Mouse (Mus musculus) CH12.LX (cell line): ENCODE data around the gene Zc3h18. TPM values are rescaled to one million over a fixed set of nuclear protein-coding genes. Genes with fewer than 3 reads are reported as not detected.

ENCODE experiments used
- DNase-seq: peaks from one replicate; pipeline ENCODE4 v3.0.0-alpha.2; 2013; ENCODE audit errors: extremely low read depth
- H3K27ac ChIP-seq: 2 replicates; pipeline ENCODE4 v1.5.1; 2012; ENCODE audit warnings: low read depth, mild to moderate bottlenecking, control low read depth, moderate library complexity; ENCODE audit not compliant: insufficient read depth
- H3K27me3 ChIP-seq: replicated peaks from 2 replicates; pipeline ENCODE3; 2012; ENCODE audit warnings: inconsistent platforms
- H3K36me3 ChIP-seq, 2 experiments: replicated peaks in 1 of 2; 2 replicates each; pipeline versions ENCODE3 to v1.6.1; 2012; ENCODE audit warnings: inconsistent platforms in 1 of 2, low read length in 1 of 2, mild to moderate bottlenecking in 1 of 2, mixed read lengths in 1 of 2, moderate library complexity in 1 of 2; ENCODE audit not compliant: control insufficient read depth in 1 of 2, insufficient read depth in 1 of 2
- H3K4me1 ChIP-seq, 2 experiments: 2 replicates each; pipeline ENCODE4 v1.6.1; 2012; ENCODE audit warnings: inconsistent platforms in 1 of 2, moderate library complexity in 1 of 2; ENCODE audit not compliant: insufficient read depth in 2 of 2, control insufficient read depth in 1 of 2
- H3K4me2 ChIP-seq: 2 replicates; pipeline ENCODE4 v1.6.1; 2012; ENCODE audit warnings: low read depth, mild to moderate bottlenecking, control low read depth; ENCODE audit not compliant: poor library complexity, insufficient read depth, severe bottlenecking
- H3K4me3 ChIP-seq, 3 experiments: fragments of 150-350 bp in 1 of 3; sonication (generic) in 1 of 3; replicated peaks in 1 of 3; 2 replicates each; pipeline versions ENCODE3 to v1.5.1; 2011 to 2012; ENCODE audit warnings: low read depth in 2 of 3, low read length in 2 of 3, mild to moderate bottlenecking in 2 of 3, moderate library complexity in 2 of 3, control low read depth in 1 of 3, improper control_type of control experiment in 1 of 3, inconsistent platforms in 1 of 3, mixed read lengths in 1 of 3; ENCODE audit not compliant: poor library complexity in 1 of 3
- H3K79me2 ChIP-seq: replicated peaks from 2 replicates; pipeline ENCODE4 v1.6.1; 2012; ENCODE audit warnings: mild to moderate bottlenecking, moderate library complexity; ENCODE audit not compliant: control insufficient read depth, poor library complexity, insufficient read depth, severe bottlenecking; ENCODE audit errors: extremely low read depth
- H3K9ac ChIP-seq: 2 replicates; pipeline ENCODE4 v1.6.1; 2012; ENCODE audit warnings: low read depth, mild to moderate bottlenecking, control low read depth, moderate library complexity; ENCODE audit not compliant: insufficient read depth
- H3K9me3 ChIP-seq: replicated peaks from 2 replicates; pipeline ENCODE3; 2012; ENCODE audit warnings: low read length, inconsistent platforms, mixed read lengths
- CHD1 ChIP-seq: IDR thresholded peaks from 2 replicates; pipeline ENCODE4 v1.6.1; 2012; ENCODE audit warnings: low read depth, low read length, improper control_type of control experiment, inconsistent platforms
- CHD2 ChIP-seq: IDR thresholded peaks from 2 replicates; pipeline ENCODE4 v1.6.1; 2011; ENCODE audit warnings: low read length, improper control_type of control experiment
- CTCF ChIP-seq, 2 experiments: IDR thresholded peaks in 1 of 2; conservative IDR thresholded peaks in 1 of 2; 2 replicates each; pipeline ENCODE4 v1.5.1; 2011 to 2012; ENCODE audit warnings: low read depth in 2 of 2, low read length in 2 of 2, improper control_type of control experiment in 1 of 2, inconsistent platforms in 1 of 2, mild to moderate bottlenecking in 1 of 2, moderate library complexity in 1 of 2
- E2F4 ChIP-seq: IDR thresholded peaks from 2 replicates; pipeline ENCODE4 v1.6.1; 2011; ENCODE audit warnings: low read depth, low read length, improper control_type of control experiment; ENCODE audit not compliant: insufficient replicate concordance
- JUN ChIP-seq: IDR thresholded peaks from 2 replicates; pipeline ENCODE4 v1.6.1; 2011; ENCODE audit warnings: low read depth, mild to moderate bottlenecking, low read length, improper control_type of control experiment, moderate library complexity; ENCODE audit not compliant: insufficient read depth
- JUND ChIP-seq: conservative IDR thresholded peaks from 2 replicates; pipeline ENCODE4 v1.6.1; 2011; ENCODE audit warnings: low read depth, low read length, improper control_type of control experiment
- KAT2A ChIP-seq: IDR thresholded peaks from 2 replicates; pipeline ENCODE4 v1.6.1; 2012; ENCODE audit warnings: low read length, improper control_type of control experiment, inconsistent platforms; ENCODE audit not compliant: insufficient replicate concordance
- MAX ChIP-seq: IDR thresholded peaks from 2 replicates; pipeline ENCODE4 v1.6.1; 2011; ENCODE audit warnings: low read length, improper control_type of control experiment
- MAZ ChIP-seq: IDR thresholded peaks from 2 replicates; pipeline ENCODE4 v1.6.1; 2012; ENCODE audit warnings: low read depth, mild to moderate bottlenecking, inconsistent platforms, low read length, improper control_type of control experiment, moderate library complexity
- MYC ChIP-seq: IDR thresholded peaks from 2 replicates; pipeline ENCODE4 v1.6.1; 2011; ENCODE audit warnings: low read depth, mild to moderate bottlenecking, improper control_type of control experiment, low read length
- NRF1 ChIP-seq: IDR thresholded peaks from 2 replicates; pipeline ENCODE4 v1.6.1; 2014; ENCODE audit warnings: low read depth, mild to moderate bottlenecking, inconsistent platforms, low read length, improper control_type of control experiment, moderate library complexity
- POLR2AphosphoS2 ChIP-seq: IDR thresholded peaks from 2 replicates; pipeline ENCODE4 v1.6.1; 2011; ENCODE audit warnings: low read depth, low read length, improper control_type of control experiment
- RAD21 ChIP-seq: IDR thresholded peaks from 2 replicates; pipeline ENCODE4 v1.6.1; 2011; ENCODE audit warnings: low read depth, mild to moderate bottlenecking, low read length, improper control_type of control experiment, moderate library complexity
- RCOR1 ChIP-seq: conservative IDR thresholded peaks from 2 replicates; pipeline ENCODE4 v1.6.1; 2012; ENCODE audit warnings: low read depth, mild to moderate bottlenecking, inconsistent platforms, low read length, improper control_type of control experiment
- SIN3A ChIP-seq: IDR thresholded peaks from 2 replicates; pipeline ENCODE4 v1.6.1; 2012; ENCODE audit warnings: low read length, improper control_type of control experiment, inconsistent platforms
- UBTF ChIP-seq: IDR thresholded peaks from 2 replicates; pipeline ENCODE4 v1.6.1; 2012; ENCODE audit warnings: low read depth, mild to moderate bottlenecking, inconsistent platforms, low read length, improper control_type of control experiment, moderate library complexity
- USF1 ChIP-seq: IDR thresholded peaks from 2 replicates; pipeline ENCODE4 v1.6.1; 2014; ENCODE audit warnings: low read depth, mild to moderate bottlenecking, inconsistent platforms, low read length, improper control_type of control experiment
- USF2 ChIP-seq: conservative IDR thresholded peaks from 2 replicates; pipeline ENCODE4 v1.6.1; 2011; ENCODE audit warnings: low read depth, low read length, improper control_type of control experiment
- ZKSCAN1 ChIP-seq: IDR thresholded peaks from 2 replicates; pipeline ENCODE4 v1.6.1; 2012; ENCODE audit warnings: low read depth, inconsistent platforms, low read length, improper control_type of control experiment, borderline replicate concordance
- ZMIZ1 ChIP-seq: IDR thresholded peaks from 2 replicates; pipeline ENCODE4 v1.6.1; 2012; ENCODE audit warnings: low read depth, mild to moderate bottlenecking, inconsistent platforms, low read length, improper control_type of control experiment
- ZNF384 ChIP-seq: IDR thresholded peaks from 2 replicates; pipeline ENCODE4 v1.6.1; 2012; ENCODE audit warnings: low read depth, low read length, improper control_type of control experiment, inconsistent platforms
- dilution Hi-C: fragments of 300-500 bp; cut with MboI; formaldehyde crosslinking; loops from 2 replicates; pipeline ENCODE4 v1.14.3; 2020; ENCODE audit warnings: low sequenced_read_pairs; ENCODE audit not compliant: extremely low pct_unique_long_range_greater_than_20kb, extremely low pct_ligation_motif_present
- in situ Hi-C: fragments of 300-500 bp; cut with MboI; formaldehyde crosslinking; loops from 3 replicates; pipeline ENCODE4 v1.14.3; 2019; ENCODE audit warnings: low sequenced_read_pairs, low pct_ligation_motif_present, low pct_unique_long_range_greater_than_20kb, mixed read lengths
- polyA plus RNA-seq: library from polyadenylated mRNA; unstranded; fragments of >175 nt; gene quantifications from 2 replicates; pipeline ENCODE4 v1.2.1, GENCODE M21; 2012; ENCODE audit warnings: low read depth; ENCODE audit not compliant: insufficient read length
- total RNA-seq, 2 experiments: library from RNA; depleted of rRNA; stranded (reverse); fragments of 300-350 nt in 1 of 2; fragments of >200 nt in 1 of 2; gene quantifications; 2 replicates each; pipeline ENCODE4 v1.2.3; 2012 to 2014

Zc3h18 gene
- total and polyA plus RNA-seq, 3 experiments, result 34.6 to 83.0 (median 58.5) TPM

GRCm38 (mm10) chr8:122335638-122336250 is 40.7 kb upstream of the Zc3h18 start:
- peaks cover 27% of the 10 kb centered on the region for H3K9me3 ChIP-seq
- no peaks in the 10 kb centered on the region for H3K27me3 ChIP-seq
- peaks cover 62 to 85% of the 10 kb centered on the region in 2 experiments for H3K36me3 ChIP-seq
- no peaks in the 10 kb centered on the region for H3K79me2 ChIP-seq
- peaks cover 0 to 5% of the 10 kb centered on the region in 2 experiments; a peak in 1 of 4 replicates for H3K4me1 ChIP-seq
- no peak overlapping the region for H3K4me2 ChIP-seq
- in situ Hi-C loops (no loop called here), dilution Hi-C loops (no loop called here)
- no peak for TF ChIP-seq MAZ
- no peak for TF ChIP-seq SIN3A
- TF ChIP-seq KAT2A, result no peak
- no peak for TF ChIP-seq RAD21
- no peak for TF ChIP-seq E2F4
- no peak for TF ChIP-seq CHD1
- no peak for TF ChIP-seq MYC
- TF ChIP-seq NRF1, result no peak
- TF ChIP-seq USF1, result no peak
- no peak for TF ChIP-seq ZMIZ1
- no peak for TF ChIP-seq JUN
- no peak for TF ChIP-seq ZKSCAN1
- TF ChIP-seq USF2, result no peak
- TF ChIP-seq MAX, result no peak
- TF ChIP-seq RCOR1, result no peak
- TF ChIP-seq POLR2AphosphoS2, result no peak
- no peak for TF ChIP-seq JUND
- TF ChIP-seq CTCF (conservative IDR thresholded peaks at IDR 0.05 in 1 of 2, IDR thresholded peaks at IDR 0.05 in 1 of 2; ENCODE audit: low read depth in 2 of 2, low read length in 2 of 2), result no peak
- no peak for TF ChIP-seq UBTF
- TF ChIP-seq, all 38 proteins: peak for 0
- no peak for DNase-seq
- Histone ChIP-seq H3K9ac (no peak overlapping the region), H3K4me3 (no peak overlapping the region), H3K27ac (no peak overlapping the region)

GRCm38 (mm10) chr8:122336251-122336910 is 40.0 kb upstream of the Zc3h18 start:
- Histone ChIP-seq H3K36me3 (peaks cover 62 to 79% of the 10 kb centered on the region in 2 experiments), H3K4me2 (no peak overlapping the region)
- no peak for DNase-seq
- no peak for TF ChIP-seq CTCF (conservative IDR thresholded peaks at IDR 0.05 in 1 of 2, IDR thresholded peaks at IDR 0.05 in 1 of 2; ENCODE audit: low read depth in 2 of 2, low read length in 2 of 2)
- no peak for TF ChIP-seq JUND
- no peak for TF ChIP-seq USF2
- no peak for TF ChIP-seq CHD2
- no peak for TF ChIP-seq RAD21
- TF ChIP-seq SIN3A, result no peak
- no peak for TF ChIP-seq ZNF384
- no peak for TF ChIP-seq POLR2AphosphoS2
- TF ChIP-seq, all 38 proteins: peak for 0
- dilution Hi-C loops, result no loop called here
- H3K79me2 ChIP-seq, result no peaks in the 10 kb centered on the region
- H3K27ac ChIP-seq, result no peak overlapping the region
- no peaks in the 10 kb centered on the region for H3K27me3 ChIP-seq
- no peak overlapping the region for H3K9ac ChIP-seq
- H3K9me3 ChIP-seq, result peaks cover 27% of the 10 kb centered on the region
- H3K4me1 ChIP-seq, result peaks cover 0 to 5% of the 10 kb centered on the region in 2 experiments; a peak in 1 of 4 replicates
- in situ Hi-C loops, result no loop called here
- H3K4me3 ChIP-seq, result no peak overlapping the region
